Mouse (Mus musculus) C2C12 (cell line): Measurements from ENCODE around the gene Gm4756. TPM values are rescaled to one million over a fixed set of nuclear protein-coding genes. Genes with fewer than 3 reads are reported as not detected.

Experiments
- H3K27me3 ChIP-seq: one replicate; pipeline ENCODE4 v1.6.1; 2011; ENCODE audit not compliant: control insufficient read depth, insufficient read depth, insufficient read length
- H3K36me3 ChIP-seq: one replicate; pipeline ENCODE4 v1.6.1; 2011; ENCODE audit not compliant: control insufficient read depth, insufficient read depth
- H3K4me3 ChIP-seq: one replicate; pipeline ENCODE4 v1.5.1; 2011; ENCODE audit warnings: mild to moderate bottlenecking, control low read depth; ENCODE audit not compliant: poor library complexity, insufficient read depth, severe bottlenecking
- H3K79me2 ChIP-seq: one replicate; pipeline ENCODE4 v1.6.1; 2011; ENCODE audit not compliant: control insufficient read depth, insufficient read depth
- H3K79me3 ChIP-seq: one replicate; pipeline ENCODE4 v1.6.1; 2011; ENCODE audit warnings: low read depth, control low read depth
- H3ac ChIP-seq: one replicate; pipeline ENCODE3; 2011; ENCODE audit warnings: low read depth; ENCODE audit not compliant: control insufficient read depth, insufficient read length
- CEBPB ChIP-seq: IDR thresholded peaks from one replicate; pipeline ENCODE4 v1.6.1; 2011; ENCODE audit warnings: low read depth, mild to moderate bottlenecking, control low read depth, moderate library complexity
- CTCF ChIP-seq: IDR thresholded peaks from one replicate; pipeline ENCODE4 v1.5.1; 2011; ENCODE audit not compliant: control insufficient read depth, insufficient read depth, insufficient read length
- FOSL1 ChIP-seq: IDR thresholded peaks from one replicate; pipeline ENCODE4 v1.8.0; 2011; ENCODE audit warnings: mild to moderate bottlenecking, low read length; ENCODE audit not compliant: poor library complexity, insufficient read depth, severe bottlenecking
- MAX ChIP-seq: IDR thresholded peaks from one replicate; pipeline ENCODE4 v1.6.1; 2011; ENCODE audit warnings: mild to moderate bottlenecking, control low read depth
- MYOD1 ChIP-seq: IDR thresholded peaks from one replicate; pipeline ENCODE4 v1.6.1; 2011; ENCODE audit warnings: low read depth; ENCODE audit not compliant: control insufficient read depth, insufficient read length
- MYOG ChIP-seq: IDR thresholded peaks from one replicate; pipeline ENCODE4 v1.6.1; 2011; ENCODE audit not compliant: control insufficient read depth, insufficient read length; ENCODE audit errors: extremely low read depth
- USF1 ChIP-seq: IDR thresholded peaks from one replicate; pipeline ENCODE4 v1.6.1; 2011; ENCODE audit warnings: low read depth, mild to moderate bottlenecking, control low read depth, moderate library complexity
- polyA plus RNA-seq: library from polyadenylated mRNA; unstranded; fragments of >200 nt; fragmentation: generic; extraction: Trizol; gene quantifications from one replicate; pipeline ENCODE4 v1.2.1, GENCODE M21; 2012; ENCODE audit warnings: missing spikeins

Gm4756 gene
- polyA plus RNA-seq, 1 experiment: not detected

DNA sequence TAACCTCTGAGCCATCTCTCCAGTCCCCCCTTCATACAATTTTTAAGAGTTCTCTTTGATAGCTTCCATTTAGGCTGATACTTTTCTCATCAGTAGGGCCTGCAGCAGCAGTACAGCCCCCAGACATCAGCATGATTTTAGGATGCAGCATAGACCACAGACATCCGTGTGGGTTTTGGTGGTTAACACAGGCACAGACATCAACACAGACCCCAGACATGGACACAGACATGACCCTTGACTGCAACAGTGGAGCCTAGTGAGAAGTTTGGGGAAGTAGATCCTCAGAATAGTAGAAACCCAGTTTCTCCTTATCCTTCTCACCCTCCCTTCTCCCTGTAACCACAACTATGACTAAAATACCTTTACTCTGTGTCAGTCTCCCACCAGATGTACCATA, 64.1 kb downstream of the Gm4756 start:
- TF ChIP-seq MYOG (no peak), MYOD1 (no peak), USF1 (no peak), CEBPB (no peak), FOSL1 (no peak), MAX (no peak), CTCF (no peak)
- Histone ChIP-seq H3ac (no peak overlapping the region), H3K79me2 (no peaks in the 10 kb centered on the region), H3K36me3 (no peaks in the 10 kb centered on the region), H3K27me3 (no peaks in the 10 kb centered on the region), H3K79me3 (no peaks in the 10 kb centered on the region), H3K4me3 (no peak overlapping the region)

DNA sequence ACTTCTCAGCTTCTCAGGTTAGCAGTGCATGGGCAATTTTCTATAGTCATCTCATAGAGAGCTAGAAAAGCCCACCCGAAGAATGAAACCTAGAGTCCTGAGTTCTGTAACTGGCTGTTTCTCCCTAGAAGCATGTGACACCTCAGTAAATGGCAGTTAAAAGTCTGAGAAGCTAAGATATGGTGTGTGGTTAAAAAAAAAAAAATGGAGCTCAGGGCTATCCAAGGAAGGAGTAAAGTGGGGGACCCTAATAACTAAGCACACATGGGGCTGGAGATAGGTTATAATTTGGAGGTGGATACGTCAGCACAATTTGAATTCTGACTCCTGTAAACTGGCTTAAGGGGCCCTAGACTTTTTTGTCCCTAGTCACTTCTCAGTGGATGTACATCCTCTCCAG, 66.4 kb downstream of the Gm4756 start:
- H3K79me3 ChIP-seq: no peaks in the 10 kb centered on the region
- no peak overlapping the region for H3ac ChIP-seq
- no peaks in the 10 kb centered on the region for H3K79me2 ChIP-seq
- TF ChIP-seq FOSL1: no peak
- no peak for TF ChIP-seq MYOG
- TF ChIP-seq CTCF: no peak
- H3K27me3 ChIP-seq: no peaks in the 10 kb centered on the region
- no peak overlapping the region for H3K4me3 ChIP-seq
- no peaks in the 10 kb centered on the region for H3K36me3 ChIP-seq

DNA sequence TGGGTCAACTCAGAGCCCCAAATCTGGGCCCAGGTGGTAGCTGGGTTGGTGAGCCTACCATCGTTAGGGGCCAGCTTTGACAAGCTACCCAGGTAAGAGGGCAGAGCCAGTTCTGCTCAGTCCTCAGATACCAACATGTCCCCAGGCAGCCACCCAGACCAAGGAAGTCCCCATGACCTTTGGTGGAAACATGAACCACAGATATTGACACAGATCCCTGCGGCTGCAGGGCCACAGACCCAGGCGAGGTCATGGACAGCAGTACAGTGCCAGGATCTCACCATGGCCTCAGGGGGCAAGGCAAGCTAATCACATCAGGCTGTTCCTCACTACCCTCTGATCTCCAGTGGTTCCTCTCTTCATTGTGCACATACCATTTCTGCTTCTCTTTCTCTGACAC, 67.4 kb downstream of the Gm4756 start:
- no peak for TF ChIP-seq MAX
- TF ChIP-seq FOSL1: no peak
- TF ChIP-seq USF1: no peak
- no peak for TF ChIP-seq MYOG
- TF ChIP-seq MYOD1: no peak
- no peak for TF ChIP-seq CTCF
- TF ChIP-seq CEBPB: no peak
- H3K36me3 ChIP-seq: no peaks in the 10 kb centered on the region
- no peaks in the 10 kb centered on the region for H3K79me3 ChIP-seq
- no peak overlapping the region for H3ac ChIP-seq
- H3K27me3 ChIP-seq: no peaks in the 10 kb centered on the region
- H3K79me2 ChIP-seq: no peaks in the 10 kb centered on the region
- H3K4me3 ChIP-seq: no peak overlapping the region

DNA sequence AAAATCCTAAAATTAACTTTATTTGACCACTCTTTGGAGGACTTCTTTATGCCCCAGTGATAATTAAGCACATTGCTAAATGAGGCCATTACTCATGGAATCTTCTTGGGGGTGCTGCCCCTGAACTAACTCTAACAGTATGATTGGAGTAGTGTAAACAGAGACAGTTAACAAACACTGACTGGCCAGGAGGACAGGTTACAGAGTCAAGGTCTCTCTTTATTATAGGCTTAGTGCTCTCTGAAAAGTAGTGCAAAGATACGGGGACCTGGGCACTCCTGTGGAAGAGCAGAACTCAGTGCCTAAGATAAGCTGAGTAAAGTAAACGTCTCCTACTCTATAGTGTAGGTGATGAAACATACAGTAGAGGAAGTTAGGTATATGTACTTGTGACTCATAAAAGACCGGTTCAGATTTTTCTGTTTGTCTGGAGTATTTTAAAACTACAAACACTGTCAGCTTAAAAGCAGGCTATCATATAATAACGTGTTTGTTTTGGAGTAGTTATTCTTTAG, 85.1 kb downstream of the Gm4756 start:
- H3ac ChIP-seq: no peak overlapping the region
- no peaks in the 10 kb centered on the region for H3K36me3 ChIP-seq
- H3K27me3 ChIP-seq: no peaks in the 10 kb centered on the region
- no peak overlapping the region for H3K4me3 ChIP-seq
- TF ChIP-seq CTCF (no peak), MYOD1 (no peak), CEBPB (no peak), MAX (no peak), MYOG (no peak)
- H3K79me3 ChIP-seq: no peaks in the 10 kb centered on the region
- H3K79me2 ChIP-seq: no peaks in the 10 kb centered on the region

DNA sequence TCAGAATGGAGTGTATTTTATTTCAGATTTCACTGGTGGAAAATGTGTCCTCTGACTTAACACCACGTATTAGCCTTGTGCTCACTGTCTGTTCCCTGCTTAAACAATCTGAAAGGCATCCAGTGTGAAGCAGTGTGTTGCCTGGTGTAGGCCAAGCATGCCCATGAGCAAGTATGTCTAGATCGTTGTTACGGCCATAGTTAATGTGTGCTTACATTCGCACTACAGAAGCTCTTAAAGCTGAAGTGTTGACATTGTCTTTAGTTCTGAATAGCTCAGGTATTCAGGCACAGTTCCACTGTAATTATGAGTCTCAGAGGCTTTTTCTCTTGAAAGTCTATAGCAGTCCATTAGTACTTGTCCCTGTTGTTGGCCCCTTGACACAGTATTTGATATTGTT, 95.1 kb downstream of the Gm4756 start:
- no peaks in the 10 kb centered on the region for H3K79me2 ChIP-seq
- no peak overlapping the region for H3K4me3 ChIP-seq
- peaks cover 2% of the 10 kb centered on the region for H3K36me3 ChIP-seq
- no peak overlapping the region for H3ac ChIP-seq
- no peaks in the 10 kb centered on the region for H3K79me3 ChIP-seq
- no peak for TF ChIP-seq CTCF
- TF ChIP-seq MYOG: no peak
- TF ChIP-seq CEBPB: no peak
- no peak for TF ChIP-seq MYOD1
- no peak for TF ChIP-seq USF1
- TF ChIP-seq FOSL1: no peak
- no peak for TF ChIP-seq MAX
- no peaks in the 10 kb centered on the region for H3K27me3 ChIP-seq

DNA sequence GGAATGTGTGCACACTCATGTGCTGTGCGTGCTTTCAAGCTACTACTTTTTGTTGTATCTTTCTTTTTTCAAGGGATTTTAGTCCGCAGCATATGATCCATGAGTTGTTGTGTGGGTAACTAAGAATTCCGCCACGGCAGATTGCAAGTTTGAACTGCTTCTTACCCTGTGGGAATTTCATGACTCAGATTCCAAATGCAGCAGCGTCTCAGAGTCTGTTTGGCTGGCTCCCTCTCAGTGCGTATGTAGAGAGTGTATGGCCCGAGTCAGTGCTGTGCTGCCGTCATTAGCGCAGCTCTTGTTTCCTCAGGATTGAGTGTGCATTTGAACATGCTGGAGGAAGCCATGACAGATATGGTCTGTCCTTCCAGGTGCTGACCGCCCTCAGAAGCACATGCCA, 110.9 kb downstream of the Gm4756 start:
- Histone ChIP-seq H3K4me3 (no peak overlapping the region), H3K79me2 (peaks cover 37% of the 10 kb centered on the region), H3K36me3 (peaks cover 26% of the 10 kb centered on the region), H3ac (no peak overlapping the region), H3K27me3 (no peaks in the 10 kb centered on the region), H3K79me3 (peaks cover 17% of the 10 kb centered on the region)
- no peak for TF ChIP-seq CTCF
- TF ChIP-seq MYOD1: no peak
- no peak for TF ChIP-seq FOSL1
- TF ChIP-seq MYOG: no peak
- TF ChIP-seq CEBPB: no peak
- TF ChIP-seq USF1: no peak
- no peak for TF ChIP-seq MAX
